Mouse (Mus musculus): ENCODE measurements around the gene Gm10320.

Gene Gm10320

GRCm38 (mm10) chr13:98469916-98470315 lies 21.9 kb downstream of the Gm10320 start:
- in situ Hi-C loops (cut with MboI, MseI): no loop called here

DNA sequence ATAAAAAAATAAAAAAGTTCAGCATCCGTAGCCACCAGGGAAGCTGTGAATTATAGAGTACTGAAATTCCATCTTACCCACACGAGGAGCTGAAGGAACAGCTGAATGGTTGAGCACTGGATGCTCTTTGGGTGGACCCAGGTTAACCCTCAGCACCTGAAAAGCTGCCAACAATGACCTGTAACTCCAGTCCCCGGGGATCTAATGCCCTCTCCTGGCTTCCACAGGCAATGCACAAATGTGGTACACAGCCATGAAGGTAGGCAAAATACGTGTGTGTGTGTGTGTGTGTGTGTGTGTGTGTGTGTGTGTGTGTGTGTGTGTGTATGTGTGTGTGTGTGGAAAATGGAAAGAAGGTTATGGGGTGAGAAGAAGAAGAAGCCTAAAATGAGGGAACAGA lies 30.3 kb downstream of the Gm10320 start:
- in situ Hi-C loops (cut with MboI, MseI): no loop called here

GRCm38 (mm10) chr13:98456398-98456797 lies 35.4 kb downstream of the Gm10320 start:
- in situ Hi-C loops (cut with MboI, MseI): no loop called here

DNA sequence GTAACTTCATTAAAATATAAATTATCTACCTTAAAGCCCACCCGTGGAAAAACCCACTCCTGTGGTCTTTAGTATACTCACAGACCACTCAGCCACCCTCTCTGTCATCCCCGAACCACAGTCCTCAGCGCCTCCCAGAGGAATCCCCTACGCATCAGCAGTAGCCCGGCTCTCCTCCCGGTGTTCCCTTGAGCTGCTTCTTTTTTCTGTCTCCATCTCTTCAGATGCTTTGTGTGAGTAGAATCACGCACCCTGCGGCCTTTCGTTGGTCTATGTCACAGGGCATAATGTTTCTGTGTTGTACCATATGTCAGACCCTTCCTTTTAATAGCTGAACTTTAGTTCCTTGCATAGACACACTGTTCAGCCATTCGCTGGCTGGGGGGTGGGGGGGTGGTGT lies 36.2 kb downstream of the Gm10320 start:
- in situ Hi-C loops (cut with MboI, MseI): no loop called here

DNA sequence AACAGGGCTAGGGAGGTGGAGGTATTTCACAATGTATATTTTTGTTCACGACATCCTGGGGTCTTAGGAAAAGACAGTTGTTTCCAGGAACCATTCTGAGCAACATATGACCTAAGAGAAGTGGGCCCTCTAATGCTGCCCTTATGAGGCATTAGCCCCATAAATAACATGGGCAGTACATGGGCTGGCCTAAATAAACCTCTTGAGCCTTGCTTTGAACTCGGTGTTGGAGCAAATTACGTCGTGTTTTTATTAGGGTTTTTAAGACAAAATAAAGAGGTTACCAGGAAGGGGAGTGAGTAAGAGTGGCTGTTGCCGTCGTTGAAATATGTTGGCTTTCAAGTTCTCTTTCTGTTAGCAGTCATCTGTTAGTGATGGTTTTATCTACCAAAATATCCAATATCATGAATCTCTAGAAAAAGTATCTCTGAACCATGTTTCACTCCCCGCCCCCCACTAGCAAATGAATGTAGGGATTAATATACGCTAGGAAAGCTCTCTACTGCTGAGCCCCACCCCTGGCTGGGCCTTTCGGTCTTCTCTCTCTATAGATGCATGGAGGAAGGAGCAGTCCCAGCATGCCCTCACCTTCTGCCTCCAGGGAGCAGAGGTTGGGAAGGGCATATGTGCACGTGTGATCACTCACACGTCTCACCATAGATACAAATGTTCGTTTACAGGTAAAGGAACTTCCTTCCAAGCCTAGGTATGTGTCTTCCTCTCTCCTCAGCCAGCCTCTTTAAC lies 37.4 kb downstream of the Gm10320 start:
- in situ Hi-C loops (cut with MboI, MseI): no loop called here

DNA sequence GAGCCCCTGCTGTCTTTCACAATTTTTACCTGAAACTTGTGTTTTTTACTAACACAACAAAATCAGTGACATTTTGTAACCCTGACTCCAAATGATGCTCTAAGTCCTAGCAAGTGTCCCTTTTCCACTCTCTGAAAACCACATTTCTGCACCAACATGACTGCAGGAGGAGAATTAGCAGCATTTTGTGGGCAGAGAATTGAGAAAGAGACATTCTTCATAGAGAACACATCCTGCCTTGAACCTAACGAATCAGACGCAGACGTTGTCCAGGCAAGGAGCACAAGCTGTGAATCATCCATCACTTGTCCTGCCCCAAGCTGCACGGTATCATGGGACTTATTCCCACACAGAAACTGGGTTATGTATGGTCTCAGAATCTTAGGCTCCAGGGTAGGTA lies 38.7 kb downstream of the Gm10320 start:
- in situ Hi-C loops (cut with MboI, MseI): no loop called here

DNA sequence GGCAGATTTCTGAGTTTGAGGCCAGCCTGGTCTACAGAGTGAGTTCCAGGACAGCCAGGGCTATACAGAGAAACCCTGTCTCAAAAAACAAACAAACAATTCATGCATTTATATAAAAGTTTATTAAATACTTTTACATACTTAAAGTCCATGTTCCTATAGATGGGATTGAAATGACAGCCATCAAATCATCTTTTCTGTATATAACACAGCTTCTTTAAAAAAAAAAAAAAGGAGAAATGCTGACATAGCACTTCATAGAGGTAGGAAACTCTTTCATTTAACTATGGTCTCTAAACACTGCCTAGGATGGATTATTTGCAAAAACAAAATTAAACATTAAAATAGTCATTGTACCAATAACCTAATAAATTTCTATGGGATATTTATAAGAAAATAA lies 43.1 kb downstream of the Gm10320 start:
- in situ Hi-C loops (cut with MboI, MseI): no loop called here

GRCm38 (mm10) chr13:98447741-98448140 lies 44.1 kb downstream of the Gm10320 start:
- in situ Hi-C loops (cut with MboI, MseI): no loop called here

DNA sequence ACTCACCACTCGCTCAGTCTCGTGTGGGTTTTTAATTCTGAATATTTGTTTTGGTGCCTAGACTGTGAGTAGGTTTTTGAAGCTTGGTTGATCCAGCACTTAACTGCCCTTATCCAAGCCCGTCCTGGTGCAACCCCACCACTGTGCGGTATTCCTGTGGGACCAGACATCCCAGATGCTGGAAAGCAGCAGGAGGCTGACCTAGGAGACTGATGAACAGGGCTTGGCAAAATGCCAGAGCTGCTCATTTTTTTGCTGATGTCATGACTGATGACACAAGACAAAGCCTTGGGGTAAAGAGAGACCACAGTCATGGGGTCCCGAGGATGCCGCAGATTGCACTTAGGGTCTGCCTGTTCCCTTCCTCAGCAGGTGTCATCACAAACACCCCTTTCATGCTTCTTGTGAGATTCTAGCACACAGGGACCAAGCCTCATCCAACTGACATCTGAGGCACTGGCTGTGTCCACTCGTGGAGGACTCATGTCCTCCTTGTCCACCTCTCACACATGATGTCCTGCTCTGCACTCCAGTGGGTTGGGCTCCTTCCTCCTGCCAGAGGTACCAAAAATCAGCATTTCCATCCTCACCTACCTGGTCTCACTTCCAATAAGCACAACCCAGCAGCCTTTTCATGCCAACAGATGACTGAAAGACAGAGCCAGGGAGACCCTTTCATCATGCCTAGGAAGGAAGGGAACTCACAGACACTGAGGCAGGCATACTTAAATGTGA lies 46.2 kb downstream of the Gm10320 start:
- in situ Hi-C loops (cut with MboI, MseI): no loop called here

DNA sequence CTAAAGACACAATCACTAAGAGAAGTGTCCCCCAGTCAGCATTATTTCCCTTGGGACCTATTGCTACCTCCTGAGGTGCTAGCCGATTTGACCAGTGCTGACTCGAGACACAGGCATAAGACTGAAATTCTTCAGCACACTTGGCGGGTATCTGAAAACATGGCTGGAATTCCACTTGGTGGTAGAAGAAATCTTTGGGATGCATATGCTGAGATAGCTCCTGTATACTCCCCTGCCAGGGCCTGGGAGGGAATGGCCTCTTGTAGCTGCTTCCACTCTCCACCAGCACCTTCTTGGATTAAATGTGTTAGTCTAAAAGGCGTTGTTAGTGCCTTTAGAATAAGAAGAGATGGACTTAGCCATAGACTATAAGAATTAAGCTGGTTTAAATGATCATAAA lies 50.8 kb downstream of the Gm10320 start:
- in situ Hi-C loops (cut with MboI, MseI): no loop called here

DNA sequence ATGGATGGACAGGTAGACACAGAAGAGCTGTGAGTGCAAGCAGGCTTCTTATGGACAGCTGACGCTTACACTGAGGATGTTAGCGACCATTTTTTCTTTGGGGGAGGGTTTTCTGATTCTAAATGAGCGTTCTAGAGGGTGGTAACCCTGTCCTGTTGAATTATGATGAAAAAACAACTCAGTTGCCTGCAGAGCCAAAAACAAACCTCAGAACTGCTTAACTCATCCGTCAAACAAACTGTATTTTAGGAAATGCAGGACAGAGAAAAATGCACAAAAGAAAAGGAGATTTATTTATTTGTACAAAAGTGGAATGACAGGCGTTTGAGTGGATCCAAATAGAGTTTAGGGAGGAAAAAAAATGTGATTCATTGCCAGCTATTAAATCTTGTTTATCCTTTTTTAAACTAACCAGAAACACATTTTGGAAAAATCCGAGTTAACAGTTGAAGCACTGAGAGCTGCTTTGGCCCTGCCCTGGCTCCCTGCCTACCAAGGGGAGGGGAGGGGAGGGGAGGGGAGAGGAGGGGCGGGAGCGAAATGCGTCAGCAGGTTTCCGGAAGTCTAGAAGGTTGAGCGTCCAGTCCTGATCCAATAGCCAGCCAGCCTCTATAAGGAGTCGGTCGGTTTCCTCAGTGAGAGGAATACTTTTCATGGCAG lies 51.4 kb downstream of the Gm10320 start:
- in situ Hi-C loops (cut with MboI, MseI): no loop called here
